Mouse (Mus musculus) ES-E14 (cell line): ENCODE results near the gene Ebf1. TPM values are rescaled to one million over a fixed set of nuclear protein-coding genes. Genes with fewer than 3 reads are reported as not detected.

ENCODE experiments used
- DNase-seq: peaks from one replicate; pipeline ENCODE4 v3.0.0-alpha.2; 2013; ENCODE audit warnings: low read depth, low spot score
- H3K27ac ChIP-seq: 2 replicates; pipeline ENCODE4 v1.5.1; 2012; ENCODE audit warnings: low read depth, mild to moderate bottlenecking, low read length, moderate library complexity, mixed read lengths; ENCODE audit not compliant: poor library complexity, insufficient read depth, severe bottlenecking
- H3K36me3 ChIP-seq: 2 replicates; pipeline ENCODE4 v1.6.1; 2012; ENCODE audit warnings: mild to moderate bottlenecking, low read length, moderate library complexity, mixed read lengths; ENCODE audit not compliant: control insufficient read depth, poor library complexity, insufficient read depth, severe bottlenecking
- H3K4me1 ChIP-seq, 2 experiments: fragments of 150-350 bp in 1 of 2; sonication (generic) in 1 of 2; 2 replicates each; pipeline ENCODE4 v1.6.1; 2012; ENCODE audit warnings: low read length in 2 of 2, mild to moderate bottlenecking in 1 of 2, mixed read lengths in 1 of 2; ENCODE audit not compliant: control insufficient read depth in 2 of 2, insufficient read depth in 2 of 2, poor library complexity in 1 of 2
- H3K4me3 ChIP-seq, 2 experiments: fragments of 150-350 bp in 1 of 2; sonication (generic) in 1 of 2; 2 replicates each; pipeline ENCODE4 v1.5.1; 2012; ENCODE audit warnings: low read length in 2 of 2, low read depth in 1 of 2, mild to moderate bottlenecking in 1 of 2, mixed read lengths in 1 of 2; ENCODE audit not compliant: insufficient read depth in 1 of 2, poor library complexity in 1 of 2, severe bottlenecking in 1 of 2
- H3K9ac ChIP-seq: 2 replicates; pipeline ENCODE4 v1.6.1; 2012; ENCODE audit warnings: low read depth, mild to moderate bottlenecking, low read length, mixed read lengths; ENCODE audit not compliant: poor library complexity, insufficient read depth, severe bottlenecking
- H3K9me3 ChIP-seq: fragments of 150-350 bp; sonication (generic); 2 replicates; pipeline ENCODE4 v1.6.1; 2012; ENCODE audit warnings: low read depth, mild to moderate bottlenecking, low read length; ENCODE audit not compliant: control insufficient read depth, insufficient read depth
- CHD2 ChIP-seq: IDR thresholded peaks from 2 replicates; pipeline ENCODE4 v1.6.1; 2014; ENCODE audit warnings: mild to moderate bottlenecking, low read depth, low read length, inconsistent platforms
- HCFC1 ChIP-seq: IDR thresholded peaks from 2 replicates; pipeline ENCODE4 v1.6.1; 2012; ENCODE audit warnings: low read length, inconsistent platforms, borderline replicate concordance; ENCODE audit not compliant: insufficient read depth
- MAFK ChIP-seq: IDR thresholded peaks from 2 replicates; pipeline ENCODE4 v1.6.1; 2014; ENCODE audit warnings: mild to moderate bottlenecking, low read depth, low read length, inconsistent platforms; ENCODE audit not compliant: insufficient read depth
- ZC3H11A ChIP-seq: IDR thresholded peaks from 2 replicates; pipeline ENCODE4 v1.6.1; 2012; ENCODE audit warnings: low read depth, mild to moderate bottlenecking, inconsistent platforms, low read length, borderline replicate concordance
- ZNF384 ChIP-seq: IDR thresholded peaks from 2 replicates; pipeline ENCODE4 v1.6.1; 2012; ENCODE audit warnings: low read depth, low read length, inconsistent platforms
- in situ Hi-C, 2 experiments: fragments of 600-800 bp; cut with MboI; formaldehyde crosslinking; loops; one replicate each; pipeline ENCODE4 v1.15.1; 2025; ENCODE audit warnings: low sequenced_read_pairs in 2 of 2, inconsistent platforms in 1 of 2; ENCODE audit not compliant: unreplicated experiment in 2 of 2
- total RNA-seq: library from RNA; depleted of rRNA; stranded (reverse); fragments of 300-350 nt; gene quantifications from 2 replicates; pipeline ENCODE4 v1.2.3, GENCODE M21; 2012; rRNA removed

Gene Ebf1
- total RNA-seq, 1 experiment = 3.2 TPM

DNA sequence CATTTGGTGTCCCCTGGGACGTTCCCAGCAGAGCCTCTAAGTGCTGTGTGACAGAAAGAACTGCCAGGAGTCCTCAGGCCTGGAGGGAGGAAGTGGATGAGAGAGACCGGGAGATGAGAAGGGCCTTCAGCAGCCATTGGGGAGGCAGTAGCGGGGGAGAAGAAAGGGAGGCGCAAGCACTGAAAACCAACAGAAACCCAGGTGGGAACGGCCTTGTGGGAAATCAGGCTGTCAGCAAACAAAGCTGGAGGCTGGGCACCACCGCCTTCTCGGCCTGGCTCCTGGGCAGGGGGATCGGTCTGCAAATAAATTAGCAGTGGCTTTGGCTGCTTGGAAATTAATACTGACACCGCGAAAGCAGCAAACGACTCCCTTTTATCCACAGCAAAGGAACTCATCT lies 409.6 kb downstream of the Ebf1 start:
- Histone ChIP-seq H3K36me3 (no peaks in the 10 kb centered on the region), H3K4me3 (no peak overlapping the region), H3K4me1 (no peaks in the 10 kb centered on the region), H3K9ac (no peak overlapping the region), H3K27ac (no peak overlapping the region), H3K9me3 (no peaks in the 10 kb centered on the region)
- in situ Hi-C loops = no loop called here
- TF ChIP-seq HCFC1 (no peak), MAFK (no peak), ZC3H11A (no peak), CHD2 (no peak), ZNF384 (no peak)
- DNase-seq = no peak

DNA sequence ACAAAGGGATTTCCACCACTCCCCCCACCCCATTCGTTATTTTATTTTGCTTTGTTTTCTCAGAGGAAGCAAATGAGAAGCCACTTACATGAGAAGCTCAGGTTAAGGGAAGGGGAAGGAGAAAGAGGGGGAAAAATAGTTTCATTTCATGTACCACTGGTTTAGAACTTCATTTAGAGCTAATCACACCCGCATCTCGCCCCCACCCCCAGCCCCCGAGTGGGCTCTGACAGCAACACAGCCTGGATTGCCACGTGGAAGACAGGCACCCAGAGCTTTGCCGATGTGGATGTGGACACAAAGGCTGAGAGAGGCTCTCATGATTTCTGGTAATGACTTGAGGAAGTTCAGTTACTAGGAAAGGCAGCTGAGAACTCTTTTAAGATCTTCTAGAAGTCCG lies 410.0 kb downstream of the Ebf1 start:
- Histone ChIP-seq H3K9ac (no peak overlapping the region), H3K4me3 (no peak overlapping the region), H3K27ac (no peak overlapping the region), H3K36me3 (no peaks in the 10 kb centered on the region), H3K4me1 (no peaks in the 10 kb centered on the region), H3K9me3 (no peaks in the 10 kb centered on the region)
- TF ChIP-seq ZC3H11A = no peak
- no peak for TF ChIP-seq HCFC1
- TF ChIP-seq CHD2 = no peak
- no peak for TF ChIP-seq MAFK
- TF ChIP-seq ZNF384 = no peak
- DNase-seq = no peak
- in situ Hi-C loops = no loop called here

DNA sequence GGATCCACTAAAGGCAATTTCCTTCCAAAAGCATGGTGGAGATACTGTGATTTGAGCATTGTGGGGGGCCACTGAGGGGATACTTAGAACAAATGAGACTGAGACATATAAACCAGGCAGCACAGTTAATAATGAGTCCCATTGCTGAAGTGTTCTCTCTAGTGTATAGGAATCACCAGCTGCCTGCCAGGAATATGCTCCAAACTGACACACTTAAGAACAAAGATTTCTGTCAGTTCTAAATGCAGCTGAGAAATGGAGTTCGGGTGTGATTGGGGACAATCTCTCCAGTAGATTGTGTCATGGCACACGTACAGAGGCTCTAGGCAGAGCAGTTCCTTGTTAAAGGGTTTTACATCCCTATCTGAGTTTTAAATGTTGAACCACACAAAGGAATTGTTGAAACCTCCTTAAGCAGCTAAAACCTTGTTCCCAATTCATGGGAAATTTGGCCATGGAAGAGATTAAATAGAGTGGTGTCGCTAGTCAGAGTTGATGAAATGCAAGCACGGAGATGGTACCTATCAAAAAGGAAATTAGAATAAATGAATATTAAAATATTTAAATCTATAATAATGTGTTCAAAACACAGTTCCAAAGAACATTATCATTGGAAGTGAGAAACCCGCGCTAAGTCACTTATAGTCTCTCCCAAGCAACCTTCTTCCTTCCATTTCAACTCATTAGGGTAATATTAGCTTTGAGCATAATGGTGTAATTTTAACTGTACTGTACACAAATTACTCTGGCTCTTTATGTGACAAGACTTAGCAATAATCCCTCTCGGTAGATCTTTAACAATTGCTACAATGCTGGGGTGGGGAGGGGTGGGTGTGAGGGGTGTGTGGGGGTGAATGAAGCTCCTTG lies 438.9 kb downstream of the Ebf1 start:
- no peaks in the 10 kb centered on the region for H3K4me1 ChIP-seq
- no peak overlapping the region for H3K9ac ChIP-seq
- H3K27ac ChIP-seq = no peak overlapping the region
- no peak overlapping the region for H3K4me3 ChIP-seq
- H3K36me3 ChIP-seq = no peaks in the 10 kb centered on the region
- H3K9me3 ChIP-seq = no peaks in the 10 kb centered on the region
- TF ChIP-seq HCFC1 (no peak), ZC3H11A (no peak), MAFK (no peak), CHD2 (no peak), ZNF384 (no peak)
- no peak for DNase-seq
- in situ Hi-C loops = no loop called here

Other genes with a start within 250 kb of the Ebf1 start
- gene Il12b, start 217.3 kb upstream of the Ebf1 start, total RNA-seq = not detected in 2 replicates
- gene Ublcp1, start 146.8 kb upstream of the Ebf1 start, total RNA-seq = 22.2 and 22.3 TPM in 2 replicates
- 94.4 and 128 TPM in 2 replicates for gene Rnf145, start 98.4 kb upstream of the Ebf1 start, total RNA-seq